Mouse (Mus musculus) intestine, embryonic 16.5 days (tissue): ENCODE measurements around the gene Coil. TPM values are rescaled to one million over a fixed set of nuclear protein-coding genes. Genes with fewer than 3 reads are reported as not detected.

Source experiments
- ATAC-seq: fragments of 200-750 bp; cut with Nextera tagmentation; 2 replicates; pipeline ENCODE4 v1.8.0; 2017; ENCODE audit warnings: moderate TSS enrichment, moderate library complexity
- H3K27ac ChIP-seq: fragments of 300-500 bp; sonication (generic); 2 replicates; pipeline ENCODE4 v1.5.1; 2014; ENCODE audit warnings: mild to moderate bottlenecking, low read length
- H3K27me3 ChIP-seq: fragments of 300-500 bp; sonication (generic); replicated peaks from 2 replicates; pipeline ENCODE4 v1.6.1; 2014; ENCODE audit warnings: low read length, control low read depth, mixed read lengths; ENCODE audit not compliant: control insufficient read depth, insufficient read depth
- H3K36me3 ChIP-seq: fragments of 300-500 bp; sonication (generic); 2 replicates; pipeline ENCODE4 v1.6.1; 2014; ENCODE audit warnings: low read length, control low read depth; ENCODE audit not compliant: control insufficient read depth, insufficient read depth
- H3K4me1 ChIP-seq: fragments of 300-500 bp; sonication (generic); 2 replicates; pipeline ENCODE4 v1.6.1; 2014; ENCODE audit warnings: low read length, control low read depth, mixed read lengths; ENCODE audit not compliant: control insufficient read depth, insufficient read depth
- H3K4me2 ChIP-seq: fragments of 300-500 bp; sonication (generic); 2 replicates; pipeline ENCODE4 v1.6.1; 2014; ENCODE audit warnings: low read depth, low read length, control low read depth
- H3K4me3 ChIP-seq: fragments of 300-500 bp; sonication (generic); 2 replicates; pipeline ENCODE4 v1.5.1; 2014; ENCODE audit warnings: mild to moderate bottlenecking, low read length
- H3K9ac ChIP-seq: fragments of 300-500 bp; sonication (generic); 2 replicates; pipeline ENCODE4 v1.6.1; 2014; ENCODE audit warnings: low read depth, low read length
- H3K9me3 ChIP-seq: fragments of 300-500 bp; sonication (generic); 2 replicates; pipeline ENCODE4 v1.6.1; 2016; ENCODE audit warnings: low read length, control low read depth; ENCODE audit not compliant: control insufficient read depth
- WGBS: fragments of 180-500 bp; shearing (Covaris S2); extraction: QIAGEN DNeasy Blood & Tissue Kit; methylation state at CpG from one replicate; pipeline ENCODE4 v1.1.7; 2014; 5-methylcytosine and 5-hydroxymethylcytosine counted together
- polyA plus RNA-seq: library from polyadenylated mRNA; unstranded; fragments of >200 nt; fragmentation: Nextera tagmentation; extraction: Ambion mirVana; gene quantifications from 2 replicates; pipeline ENCODE4 v1.2.1, GENCODE M21; 2015

Gene Coil
- polyA plus RNA-seq, 1 experiment from 2014 or later, result 10.1 TPM

GRCm38 (mm10) chr11:89024181-89024881 lies 54.3 kb downstream of the Coil start:
- peak; percentile 76 for ATAC-seq

GRCm38 (mm10) chr11:89025603-89026002 lies 55.6 kb downstream of the Coil start:
- Histone ChIP-seq H3K9me3 (no peaks in the 10 kb centered on the region), H3K36me3 (no peaks in the 10 kb centered on the region), H3K9ac (no peak overlapping the region), H3K27me3 (no peaks in the 10 kb centered on the region), H3K4me3 (no peak overlapping the region), H3K27ac (peak overlapping the region; percentile 91; the same call in 1 of the 2 replicates), H3K4me2 (no peak overlapping the region), H3K4me1 (peaks cover 24% of the 10 kb centered on the region)
- no peak for ATAC-seq
- WGBS, result 76% methylated on average over 3 of the region's 3 CpGs

More at GRCm38 (mm10) chr11:89024181-89024881, 54.3 kb downstream of the Coil start:
- Histone ChIP-seq H3K27me3 (no peaks in the 10 kb centered on the region), H3K4me2 (no peak overlapping the region), H3K4me3 (peak overlapping the region; percentile 9; the same call in 1 of the 2 replicates), H3K36me3 (no peaks in the 10 kb centered on the region), H3K9ac (no peak overlapping the region), H3K4me1 (peaks cover 27% of the 10 kb centered on the region), H3K9me3 (no peaks in the 10 kb centered on the region), H3K27ac (peak overlapping the region; percentile 91)
- 24% methylated on average over 11 of the region's 11 CpGs for WGBS

- H3K4me2 ChIP-seq, result no peak overlapping the region
- no peak for ATAC-seq
- no peak overlapping the region for H3K4me3 ChIP-seq
- 92% methylated on average over 3 of the region's 3 CpGs for WGBS
- H3K9me3 ChIP-seq, result no peaks in the 10 kb centered on the region
- no peak overlapping the region for H3K27ac ChIP-seq
- H3K27me3 ChIP-seq, result no peaks in the 10 kb centered on the region
- H3K4me1 ChIP-seq, result peaks cover 19% of the 10 kb centered on the region
- H3K9ac ChIP-seq, result no peak overlapping the region
- H3K36me3 ChIP-seq, result no peaks in the 10 kb centered on the region
Observed at GRCm38 (mm10) chr11:89026117-89026516, 56.1 kb downstream of the Coil start.

- Histone ChIP-seq H3K36me3 (no peaks in the 10 kb centered on the region), H3K4me2 (0 out of 2 replicates have a peak overlapping the region, but pooled peaks have one; percentile 10), H3K9ac (no peak overlapping the region), H3K9me3 (no peaks in the 10 kb centered on the region), H3K4me3 (no peak overlapping the region), H3K27me3 (no peaks in the 10 kb centered on the region), H3K27ac (peak overlapping the region; percentile 61), H3K4me1 (peaks cover 18% of the 10 kb centered on the region)
- ATAC-seq, result no peak
- WGBS, result 59% methylated on average over 10 of the region's 10 CpGs
Observed at GRCm38 (mm10) chr11:89027955-89028361, 57.9 kb downstream of the Coil start.

GRCm38 (mm10) chr11:89028871-89029405 lies 58.9 kb downstream of the Coil start:
- WGBS, result 39% methylated on average over 10 of the region's 10 CpGs

GRCm38 (mm10) chr11:89030552-89030951 lies 60.5 kb downstream of the Coil start:
- no peaks in the 10 kb centered on the region for H3K36me3 ChIP-seq
- H3K9me3 ChIP-seq, result no peaks in the 10 kb centered on the region
- no peaks in the 10 kb centered on the region for H3K27me3 ChIP-seq
- ATAC-seq, result no peak
- H3K4me1 ChIP-seq, result peaks cover 14% of the 10 kb centered on the region; the same call in 1 of the 2 replicates
- no peak overlapping the region for H3K9ac ChIP-seq
- H3K4me3 ChIP-seq, result no peak overlapping the region
- WGBS, result 82% methylated on average over 6 of the region's 6 CpGs
- no peak overlapping the region for H3K27ac ChIP-seq
- H3K4me2 ChIP-seq, result no peak overlapping the region

More at GRCm38 (mm10) chr11:89028871-89029405, 58.9 kb downstream of the Coil start:
- Histone ChIP-seq H3K4me2 (no peak overlapping the region), H3K4me1 (peaks cover 18% of the 10 kb centered on the region), H3K27ac (peak overlapping the region; percentile 30; the same call in 1 of the 2 replicates), H3K4me3 (no peak overlapping the region), H3K36me3 (no peaks in the 10 kb centered on the region), H3K9me3 (no peaks in the 10 kb centered on the region), H3K27me3 (no peaks in the 10 kb centered on the region), H3K9ac (no peak overlapping the region)
- peak; percentile 14; the same call in 1 of the 2 replicates for ATAC-seq

GRCm38 (mm10) chr11:89031189-89031588 lies 61.1 kb downstream of the Coil start:
- ATAC-seq, result no peak
- WGBS, result 56% methylated on average over 1 of the region's 1 CpGs
- Histone ChIP-seq H3K4me1 (peaks cover 11% of the 10 kb centered on the region; the same call in 1 of the 2 replicates), H3K4me3 (no peak overlapping the region), H3K9me3 (no peaks in the 10 kb centered on the region), H3K36me3 (no peaks in the 10 kb centered on the region), H3K27me3 (no peaks in the 10 kb centered on the region), H3K27ac (no peak overlapping the region), H3K9ac (no peak overlapping the region), H3K4me2 (no peak overlapping the region)

GRCm38 (mm10) chr11:89034592-89034991 lies 64.5 kb downstream of the Coil start:
- no peaks in the 10 kb centered on the region for H3K9me3 ChIP-seq
- no peaks in the 10 kb centered on the region for H3K27me3 ChIP-seq

GRCm38 (mm10) chr11:89035552-89035951 lies 65.5 kb downstream of the Coil start:
- no peak for ATAC-seq
- Histone ChIP-seq H3K4me1 (no peaks in the 10 kb centered on the region), H3K4me2 (no peak overlapping the region), H3K4me3 (no peak overlapping the region), H3K36me3 (no peaks in the 10 kb centered on the region), H3K9me3 (no peaks in the 10 kb centered on the region), H3K27me3 (no peaks in the 10 kb centered on the region), H3K9ac (no peak overlapping the region), H3K27ac (no peak overlapping the region)
- WGBS, result 82% methylated on average over 3 of the region's 3 CpGs

More at GRCm38 (mm10) chr11:89034592-89034991, 64.5 kb downstream of the Coil start:
- Histone ChIP-seq H3K36me3 (no peaks in the 10 kb centered on the region), H3K4me3 (no peak overlapping the region), H3K4me1 (no peaks in the 10 kb centered on the region), H3K4me2 (no peak overlapping the region), H3K27ac (no peak overlapping the region), H3K9ac (no peak overlapping the region)
- ATAC-seq, result no peak
